Mouse (Mus musculus): ENCODE results near the gene Inafm2. TPM values are rescaled to one million over a fixed set of nuclear protein-coding genes. Genes with fewer than 3 reads are reported as not detected.

Gene Inafm2
- polyA plus RNA-seq, 1 experiment = 28.5 TPM

- H3K4me1 ChIP-seq (ENCODE audit: control insufficient read depth, insufficient read depth, low read length) = peaks cover 1% of the 10 kb centered on the region; the same call in 1 of the 2 replicates
- no peak overlapping the region for H3K27ac ChIP-seq (ENCODE audit: control insufficient read depth, insufficient read depth, low read depth, low read length, poor library complexity)
- TF ChIP-seq POLR2A (IDR thresholded peaks at IDR 0.05; ENCODE audit: borderline replicate concordance, control insufficient read depth, low read depth, low read length) (no peak), CTCF (IDR thresholded peaks at IDR 0.05; ENCODE audit: control insufficient read depth, insufficient read depth, low read length) (no peak)
- H3K4me3 ChIP-seq (replicated peaks; ENCODE audit: control insufficient read depth, low read depth, low read length) = no peak overlapping the region
- 70% methylated on average over 6 of the region's 6 CpGs for WGBS
Measured at GRCm38 (mm10) chr2:118755407-118755806, 9.8 kb downstream of the Inafm2 start.

GRCm38 (mm10) chr2:118756103-118756502, 10.5 kb downstream of the Inafm2 start:
- no peak overlapping the region for H3K27ac ChIP-seq (ENCODE audit: control insufficient read depth, insufficient read depth, low read depth, low read length, poor library complexity)
- TF ChIP-seq CTCF (IDR thresholded peaks at IDR 0.05; ENCODE audit: control insufficient read depth, insufficient read depth, low read length) (no peak), POLR2A (IDR thresholded peaks at IDR 0.05; ENCODE audit: borderline replicate concordance, control insufficient read depth, low read depth, low read length) (no peak)
- H3K4me1 ChIP-seq (ENCODE audit: control insufficient read depth, insufficient read depth, low read length) = 0 out of 2 replicates have a peak, but pooled peaks cover 1% of the 10 kb centered on the region
- WGBS = 56% methylated on average over 4 of the region's 4 CpGs
- H3K4me3 ChIP-seq (replicated peaks; ENCODE audit: control insufficient read depth, low read depth, low read length) = no peak overlapping the region

GRCm38 (mm10) chr2:118759828-118760227, 14.3 kb downstream of the Inafm2 start:
- 7% methylated on average over 8 of the region's 8 CpGs for WGBS
- H3K4me1 ChIP-seq (ENCODE audit: control insufficient read depth, insufficient read depth, low read length) = peaks cover 2% of the 10 kb centered on the region; the same call in 1 of the 2 replicates

GRCm38 (mm10) chr2:118760311-118761025, 14.9 kb downstream of the Inafm2 start:
- peaks cover 2% of the 10 kb centered on the region; the same call in 1 of the 2 replicates for H3K4me1 ChIP-seq (ENCODE audit: control insufficient read depth, insufficient read depth, low read length)
- no peak for TF ChIP-seq CTCF (IDR thresholded peaks at IDR 0.05; ENCODE audit: control insufficient read depth, insufficient read depth, low read length)
- no peak for TF ChIP-seq POLR2A (IDR thresholded peaks at IDR 0.05; ENCODE audit: borderline replicate concordance, control insufficient read depth, low read depth, low read length)
- no peak overlapping the region for H3K4me3 ChIP-seq (replicated peaks; ENCODE audit: control insufficient read depth, low read depth, low read length)
- no peak overlapping the region for H3K27ac ChIP-seq (ENCODE audit: control insufficient read depth, insufficient read depth, low read depth, low read length, poor library complexity)
- WGBS = 89% methylated on average over 11 of the region's 11 CpGs

More at GRCm38 (mm10) chr2:118759828-118760227, 14.3 kb downstream of the Inafm2 start:
- TF ChIP-seq CTCF (IDR thresholded peaks at IDR 0.05; ENCODE audit: control insufficient read depth, insufficient read depth, low read length) = peak; percentile 90
- TF ChIP-seq POLR2A (IDR thresholded peaks at IDR 0.05; ENCODE audit: borderline replicate concordance, control insufficient read depth, low read depth, low read length) = no peak
- no peak overlapping the region for H3K27ac ChIP-seq (ENCODE audit: control insufficient read depth, insufficient read depth, low read depth, low read length, poor library complexity)
- no peak overlapping the region for H3K4me3 ChIP-seq (replicated peaks; ENCODE audit: control insufficient read depth, low read depth, low read length)

- H3K27ac ChIP-seq (ENCODE audit: control insufficient read depth, insufficient read depth, low read depth, low read length, poor library complexity) = no peak overlapping the region; the same call in 1 of the 2 replicates
- WGBS = 89% methylated on average over 12 of the region's 12 CpGs
- H3K4me3 ChIP-seq (replicated peaks; ENCODE audit: control insufficient read depth, low read depth, low read length) = no peak overlapping the region
- TF ChIP-seq CTCF (IDR thresholded peaks at IDR 0.05; ENCODE audit: control insufficient read depth, insufficient read depth, low read length) (peak; percentile 20; the same call in 1 of the 2 replicates), POLR2A (IDR thresholded peaks at IDR 0.05; ENCODE audit: borderline replicate concordance, control insufficient read depth, low read depth, low read length) (no peak)
- H3K4me1 ChIP-seq (ENCODE audit: control insufficient read depth, insufficient read depth, low read length) = peaks cover 2% of the 10 kb centered on the region
Measured at GRCm38 (mm10) chr2:118761358-118761757, 15.8 kb downstream of the Inafm2 start.

GRCm38 (mm10) chr2:118761906-118762783, 16.6 kb downstream of the Inafm2 start, which contains the start of gene Ccdc9b:
TSS of gene Ccdc9b (minus strand) at chr2:118762661.
- TF ChIP-seq CTCF (IDR thresholded peaks at IDR 0.05; ENCODE audit: control insufficient read depth, insufficient read depth, low read length) (no peak), POLR2A (IDR thresholded peaks at IDR 0.05; ENCODE audit: borderline replicate concordance, control insufficient read depth, low read depth, low read length) (0 out of 2 replicates have a peak, but pooled peaks have one; percentile 25)
- Histone ChIP-seq H3K4me3 (replicated peaks; ENCODE audit: control insufficient read depth, low read depth, low read length) (peak within 1 kb of the TSS; percentile 5), H3K4me1 (ENCODE audit: control insufficient read depth, insufficient read depth, low read length) (peaks cover 2% of the 10 kb centered on the region), H3K27ac (ENCODE audit: control insufficient read depth, insufficient read depth, low read depth, low read length, poor library complexity) (peak within 1 kb of the TSS; percentile 52)
- WGBS = 20% methylated on average over 29 of the region's 29 CpGs

GRCm38 (mm10) chr2:118762784-118763148, 17.2 kb downstream of the Inafm2 start:
- TF ChIP-seq POLR2A (IDR thresholded peaks at IDR 0.05; ENCODE audit: borderline replicate concordance, control insufficient read depth, low read depth, low read length) (no peak), CTCF (IDR thresholded peaks at IDR 0.05; ENCODE audit: control insufficient read depth, insufficient read depth, low read length) (no peak)
- H3K4me3 ChIP-seq (replicated peaks; ENCODE audit: control insufficient read depth, low read depth, low read length) = no peak overlapping the region
- WGBS = 8% methylated on average over 10 of the region's 10 CpGs
- peak overlapping the region; percentile 52 for H3K27ac ChIP-seq (ENCODE audit: control insufficient read depth, insufficient read depth, low read depth, low read length, poor library complexity)
- peaks cover 2% of the 10 kb centered on the region for H3K4me1 ChIP-seq (ENCODE audit: control insufficient read depth, insufficient read depth, low read length)

DNA sequence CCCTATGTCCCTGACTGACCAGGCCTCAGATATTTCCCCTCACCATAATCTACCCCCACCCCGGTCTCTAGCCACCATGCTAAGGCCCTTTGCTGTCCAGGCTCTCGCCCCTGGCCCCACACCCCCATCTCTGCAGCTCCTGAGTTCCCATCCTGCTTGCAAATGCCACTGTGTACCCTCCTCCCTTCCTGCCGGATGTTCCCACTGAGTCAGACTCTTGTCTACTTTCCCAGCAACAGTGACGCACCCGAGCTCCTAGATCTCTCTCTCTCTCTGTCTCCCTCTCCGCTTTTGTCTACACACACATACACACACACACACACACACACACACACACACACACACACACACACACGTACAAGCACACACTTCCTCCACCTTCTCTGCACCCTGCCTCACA, 17.9 kb downstream of the Inafm2 start:
- no peak overlapping the region for H3K4me3 ChIP-seq (replicated peaks; ENCODE audit: control insufficient read depth, low read depth, low read length)
- 68% methylated on average over 7 of the region's 7 CpGs for WGBS
- H3K27ac ChIP-seq (ENCODE audit: control insufficient read depth, insufficient read depth, low read depth, low read length, poor library complexity) = no peak overlapping the region
- no peak for TF ChIP-seq CTCF (IDR thresholded peaks at IDR 0.05; ENCODE audit: control insufficient read depth, insufficient read depth, low read length)
- TF ChIP-seq POLR2A (IDR thresholded peaks at IDR 0.05; ENCODE audit: borderline replicate concordance, control insufficient read depth, low read depth, low read length) = no peak
- H3K4me1 ChIP-seq (ENCODE audit: control insufficient read depth, insufficient read depth, low read length) = peaks cover 2% of the 10 kb centered on the region
